Mouse (Mus musculus) retina, embryonic 14.5 days (tissue): Measurements from ENCODE around the gene Ube2e2.
A peak's percentile ranks its signal among the peaks of the same experiment; 100 is the strongest.
"Not testable (repeated sequence)": the region's sequence is repeated elsewhere in the genome, so short reads cannot be mapped to it uniquely, and the experiment has no call there.

Experiments
- DNase-seq: peaks from one replicate; pipeline ENCODE4 v3.0.0-alpha.2; 2015; ENCODE audit warnings: low spot score

The Ube2e2 gene

DNA sequence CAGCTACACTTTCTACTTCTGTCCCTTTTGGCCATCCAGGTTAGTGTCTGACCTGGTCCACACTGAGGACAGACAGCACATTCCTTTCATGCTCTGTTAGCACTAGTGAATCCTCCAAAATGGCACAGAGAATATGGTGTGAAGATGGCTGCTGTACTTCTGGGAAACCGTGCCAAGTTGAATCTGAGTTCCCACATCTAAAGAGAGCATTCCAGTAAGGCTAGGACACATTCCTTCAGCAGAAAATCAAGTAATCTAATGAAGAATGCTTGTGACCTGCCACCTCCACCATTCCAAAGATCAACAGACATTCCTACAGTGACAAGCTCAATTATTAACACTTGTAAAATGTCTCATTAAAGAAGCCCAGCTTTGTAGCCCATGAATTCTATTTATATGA, 265.9 kb downstream of the Ube2e2 start:
- no peak for DNase-seq

DNA sequence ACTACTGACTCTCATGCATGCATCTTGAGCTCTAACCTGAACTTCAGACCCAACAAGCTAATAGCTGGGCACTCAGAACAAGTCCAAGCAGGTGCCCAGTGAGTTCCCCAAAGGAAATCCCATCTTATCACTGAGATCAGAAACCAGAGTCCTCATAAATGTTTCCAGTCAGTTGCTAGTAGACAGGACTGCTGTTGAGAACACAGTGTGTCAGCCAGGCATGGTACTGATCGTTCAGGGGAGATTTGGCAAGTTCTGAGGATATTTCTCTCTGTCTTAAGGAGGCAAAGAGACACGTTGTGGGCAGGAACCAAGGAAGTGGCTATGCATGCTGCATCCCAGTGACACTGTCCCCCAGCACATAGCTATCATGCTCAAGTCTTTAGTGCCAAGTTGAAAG, 275.5 kb downstream of the Ube2e2 start:
- no peak for DNase-seq

DNA sequence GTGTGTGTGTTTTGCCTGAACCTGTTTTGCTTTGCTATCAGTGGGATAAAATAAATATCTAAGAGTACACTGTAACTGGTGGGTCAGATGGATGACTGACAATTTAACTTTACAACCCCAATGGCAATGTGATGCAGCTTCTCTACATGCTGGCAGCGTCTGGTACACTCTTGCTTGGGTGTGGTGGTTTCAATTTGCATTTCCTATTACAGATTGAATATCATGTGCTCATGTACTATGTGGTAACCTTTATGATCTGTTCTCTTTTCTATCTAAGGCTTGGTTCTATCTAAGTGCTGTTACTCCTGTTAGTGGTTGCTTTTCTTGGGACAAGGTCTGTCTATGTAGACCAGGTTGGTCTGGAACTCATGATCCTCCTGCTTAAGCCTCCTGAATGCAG, 292.1 kb downstream of the Ube2e2 start:
- DNase-seq, result no peak

DNA sequence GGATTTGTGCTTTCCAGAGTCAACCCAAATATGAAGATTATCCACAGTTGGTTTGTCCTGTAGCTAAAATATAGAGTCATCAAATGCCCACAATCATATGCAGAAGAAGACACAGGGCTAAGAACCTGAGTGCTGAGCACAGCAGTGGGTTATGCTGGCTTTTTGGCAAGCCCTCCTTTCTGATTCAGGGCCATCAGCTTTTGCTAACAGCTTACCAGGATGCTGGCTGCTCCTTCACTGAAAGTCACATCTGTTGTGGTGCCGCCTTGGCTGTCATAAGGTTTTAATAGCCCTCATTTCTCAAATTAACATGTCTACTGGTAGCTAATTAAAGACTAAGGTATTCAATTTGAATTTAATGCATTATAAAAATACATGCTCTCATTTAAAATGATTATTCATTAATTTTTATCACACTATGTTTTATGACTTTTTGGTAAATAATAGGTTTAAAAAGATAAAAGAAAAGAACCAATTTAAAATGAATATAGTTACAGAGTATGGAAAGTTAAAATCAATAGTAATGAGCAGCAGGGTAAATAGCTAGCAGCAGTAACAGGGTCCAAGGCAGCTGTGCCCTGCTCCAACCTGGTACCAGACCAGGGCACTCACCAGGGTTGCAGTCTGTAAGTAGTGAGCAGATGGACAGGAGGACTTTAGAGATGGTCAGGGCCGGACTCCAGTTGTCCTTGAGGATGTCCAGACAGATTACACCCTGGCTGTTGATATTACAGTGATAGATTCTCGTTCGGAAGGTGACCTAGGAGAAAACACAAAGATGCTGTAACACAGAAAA, 307.6 kb downstream of the Ube2e2 start:
- DNase-seq, result no peak

DNA sequence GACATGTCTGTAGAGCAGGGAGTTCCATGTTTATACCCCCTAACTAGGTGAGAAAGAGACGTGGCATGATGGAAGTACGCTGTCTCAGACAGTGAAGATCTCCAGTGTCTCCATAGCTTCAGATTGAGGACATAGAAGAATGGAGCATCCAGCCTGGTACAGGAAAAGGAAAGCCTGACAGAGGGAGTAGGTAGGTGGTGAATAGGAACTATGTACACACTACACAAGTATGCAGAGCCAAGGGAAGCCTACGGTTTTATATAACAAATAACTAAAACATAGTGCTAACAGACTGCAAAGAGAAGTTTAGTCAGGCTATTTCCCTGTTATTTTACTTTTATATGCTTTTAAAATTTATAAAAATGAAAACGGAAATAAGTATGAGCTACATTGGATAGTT, 312.3 kb downstream of the Ube2e2 start:
- DNase-seq, result no peak

DNA sequence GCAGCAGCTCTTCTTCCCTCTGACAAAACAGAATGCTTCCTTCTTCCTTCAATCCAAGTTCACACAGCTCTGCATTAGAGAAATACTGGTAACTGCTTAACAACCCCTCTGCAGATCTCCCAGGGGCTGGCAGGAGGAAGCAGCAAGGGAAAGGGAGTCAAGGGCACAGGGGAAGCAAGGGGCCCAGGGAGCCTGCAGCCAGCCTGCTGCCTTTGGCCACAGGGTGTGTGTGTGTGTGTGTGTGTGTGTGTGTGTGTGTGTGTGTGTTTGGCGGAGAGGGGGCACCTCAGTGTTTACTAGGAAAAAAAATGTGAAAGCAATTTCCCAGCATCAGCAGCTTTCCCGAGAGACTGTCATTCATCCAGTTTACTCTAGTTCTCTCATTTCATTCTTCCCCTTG, 319.3 kb downstream of the Ube2e2 start:
- no peak for DNase-seq

DNA sequence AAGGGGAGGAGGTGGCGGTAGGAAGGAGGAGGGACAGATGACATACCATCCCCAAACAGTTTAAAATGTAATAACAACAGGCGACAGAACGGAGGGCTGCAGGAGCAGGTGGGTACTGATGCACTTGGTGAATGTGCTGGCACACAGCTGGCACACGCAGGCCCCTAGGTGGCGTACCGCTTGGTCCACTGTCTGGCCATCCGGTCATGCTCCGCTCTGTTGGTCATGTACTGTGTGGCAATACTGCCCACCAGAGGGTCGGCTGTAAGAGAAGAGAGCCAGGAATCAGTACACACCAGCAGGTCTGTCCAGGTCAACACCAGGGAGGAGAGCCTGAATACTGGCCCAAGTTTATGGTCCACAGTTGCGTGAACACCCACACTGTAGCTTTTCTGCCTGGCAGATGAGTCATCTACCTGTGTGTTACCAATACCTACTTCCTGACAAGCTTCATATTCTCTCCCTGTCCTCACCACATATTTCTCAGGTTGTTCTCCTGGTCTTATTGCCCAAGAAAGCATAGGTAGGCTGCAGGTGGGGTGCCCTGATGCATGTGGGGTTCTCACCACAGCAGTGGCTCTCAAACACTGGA, 319.8 kb downstream of the Ube2e2 start:
- peak; percentile 67 for DNase-seq

DNA sequence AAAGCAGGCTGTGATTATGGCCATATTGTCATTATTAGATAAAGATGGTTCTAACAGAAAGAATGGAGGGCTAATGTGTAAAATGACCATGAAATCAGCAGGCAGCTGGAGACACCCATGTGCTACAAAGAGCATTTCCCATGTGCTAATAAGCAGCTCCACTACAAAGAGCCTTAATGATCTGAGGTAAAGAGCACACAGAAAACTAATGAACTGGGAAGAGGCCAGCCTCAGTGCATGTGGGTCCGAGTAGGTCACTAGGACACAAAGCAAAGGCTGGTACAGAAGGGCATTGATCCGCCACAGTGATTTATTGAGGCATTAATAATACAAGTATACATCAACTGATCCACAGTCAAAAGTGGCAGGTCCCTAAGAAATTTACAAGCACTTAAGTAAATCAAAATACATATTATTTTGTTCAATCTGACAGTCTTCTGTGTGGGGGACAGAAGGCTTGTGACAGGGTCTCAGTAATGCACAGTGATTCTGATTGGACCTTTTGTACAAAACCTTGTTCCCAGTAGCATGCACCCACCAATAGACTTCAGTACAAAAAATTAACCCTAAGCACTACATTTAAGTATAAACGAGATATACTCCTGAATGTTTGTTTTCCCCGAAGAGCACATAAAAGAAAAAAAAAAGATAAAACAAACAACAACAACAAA, 320.6 kb downstream of the Ube2e2 start:
- DNase-seq, result peak; percentile 83

DNA sequence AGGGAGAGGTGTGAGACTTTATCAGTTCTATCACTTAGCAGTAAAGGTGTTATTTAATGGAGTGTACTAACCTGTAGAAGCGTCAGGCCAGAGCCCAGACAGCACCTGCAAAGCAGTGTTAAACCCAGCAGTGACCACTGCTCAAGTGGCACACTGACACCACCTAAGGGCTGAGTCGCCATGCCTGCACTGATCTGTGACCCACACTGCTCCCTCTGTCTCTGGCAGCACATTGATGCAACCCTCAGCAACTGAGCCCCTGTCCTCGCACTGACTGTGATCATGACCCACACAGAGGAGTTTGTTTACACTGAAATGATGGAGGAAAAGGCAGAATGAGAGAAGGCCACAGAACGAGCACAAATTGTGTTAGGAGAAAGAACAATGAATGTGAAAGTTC, 321.2 kb downstream of the Ube2e2 start:
- no peak for DNase-seq

DNA sequence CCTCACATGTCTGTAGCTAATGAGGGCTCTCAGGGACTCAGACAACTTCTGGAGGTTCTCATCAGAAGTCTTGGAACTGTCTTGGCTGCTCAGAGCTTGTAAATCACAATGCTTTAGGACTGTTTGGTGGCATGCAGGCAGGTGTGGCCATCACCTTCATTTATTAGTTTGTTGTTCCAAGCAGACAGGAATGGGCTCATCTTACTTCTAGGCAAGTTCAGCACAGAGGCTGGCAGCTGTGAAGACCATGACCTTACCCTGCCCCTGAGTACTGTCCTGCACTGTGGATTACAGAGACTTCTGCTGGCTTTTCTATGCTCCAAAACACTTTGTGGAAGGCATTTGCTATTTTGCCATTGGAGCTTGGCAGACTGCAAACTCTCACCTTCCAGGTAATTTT, 324.5 kb downstream of the Ube2e2 start:
- no peak for DNase-seq

DNA sequence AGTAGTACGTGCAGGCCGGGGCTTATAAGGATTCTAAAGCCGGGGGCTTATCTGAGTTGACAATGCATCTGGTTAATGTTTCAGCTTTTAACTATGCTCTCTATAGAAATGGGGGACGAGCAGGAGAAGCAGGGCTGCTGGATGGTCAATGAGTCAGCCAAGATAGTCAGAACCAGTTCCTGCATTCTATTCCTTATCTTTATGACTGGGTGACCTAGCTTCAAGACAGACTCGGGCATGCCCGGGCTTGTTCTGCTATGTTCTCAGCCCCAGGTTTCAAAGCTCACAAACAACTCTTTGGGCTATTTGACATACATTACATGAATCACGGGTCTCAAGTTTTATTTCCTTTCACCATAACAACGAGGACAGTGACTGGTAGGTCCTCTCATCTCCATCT, 329.1 kb downstream of the Ube2e2 start:
- DNase-seq, result not testable (repeated sequence)

DNA sequence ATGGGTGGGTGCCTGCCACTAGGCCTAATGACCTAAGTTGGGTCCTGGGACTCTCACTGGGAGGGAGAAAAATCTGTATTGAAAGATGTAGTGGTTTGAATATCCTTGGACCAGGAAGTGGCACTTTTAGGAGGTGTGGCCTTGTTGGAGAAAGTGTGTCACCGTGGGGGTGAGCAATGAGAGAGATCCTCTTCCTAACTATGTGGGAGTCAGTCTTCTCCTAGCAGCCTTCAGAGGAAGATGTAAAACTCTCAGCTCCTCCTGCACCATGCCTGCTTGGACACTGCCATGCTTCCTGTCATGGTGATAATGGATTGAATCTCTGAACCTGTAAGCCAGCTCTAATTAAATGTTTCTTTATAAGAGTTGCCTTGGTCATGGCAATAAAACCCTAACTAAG, 338.8 kb downstream of the Ube2e2 start:
- no peak for DNase-seq

DNA sequence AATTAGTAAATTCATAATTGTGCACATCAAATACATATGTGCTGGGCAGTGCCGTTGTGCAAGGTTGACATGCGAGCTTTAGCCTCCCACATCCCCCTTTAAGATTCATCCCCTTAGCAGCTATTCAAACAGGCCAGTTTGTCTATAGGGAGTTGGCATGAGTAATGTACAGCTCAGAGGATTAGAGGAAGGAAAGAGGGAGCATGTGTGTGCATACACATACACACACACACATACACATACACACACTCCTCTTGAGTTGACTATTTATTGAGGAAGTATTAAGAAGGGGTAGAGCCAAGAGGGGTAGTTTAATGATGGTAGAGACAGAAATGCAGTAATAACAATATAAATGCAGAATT, 339.5 kb downstream of the Ube2e2 start:
- no peak for DNase-seq

DNA sequence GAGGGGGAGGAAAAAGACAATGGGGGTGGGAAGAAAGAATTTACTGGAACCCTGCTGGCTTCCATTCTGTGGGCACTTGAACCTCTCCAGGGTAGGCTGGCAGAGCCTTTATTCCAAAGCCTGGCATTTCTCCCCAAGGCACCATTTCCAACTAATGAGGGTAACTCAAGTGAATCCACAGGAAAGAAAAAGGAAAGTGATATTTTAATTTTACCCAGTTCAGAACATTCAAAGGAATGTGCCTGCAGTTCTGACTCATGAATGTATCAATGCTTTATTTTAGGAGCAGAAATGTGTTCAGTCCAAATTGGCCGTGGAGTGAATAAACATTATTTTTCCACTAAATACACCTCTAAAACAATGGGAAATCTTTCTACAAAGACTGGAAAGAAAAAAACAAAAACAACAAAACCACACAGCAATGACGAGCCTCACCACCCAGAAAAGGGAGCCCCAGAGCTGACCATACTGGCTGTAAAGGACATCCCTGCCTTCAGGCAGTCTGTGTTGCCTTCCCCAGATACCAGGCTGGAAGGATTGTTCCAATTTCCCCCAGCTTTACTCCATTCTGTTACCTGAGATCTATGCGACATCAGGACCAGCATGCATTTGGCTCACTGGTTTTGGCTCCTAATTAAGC, 340.0 kb downstream of the Ube2e2 start:
- DNase-seq, result peak; percentile 3

DNA sequence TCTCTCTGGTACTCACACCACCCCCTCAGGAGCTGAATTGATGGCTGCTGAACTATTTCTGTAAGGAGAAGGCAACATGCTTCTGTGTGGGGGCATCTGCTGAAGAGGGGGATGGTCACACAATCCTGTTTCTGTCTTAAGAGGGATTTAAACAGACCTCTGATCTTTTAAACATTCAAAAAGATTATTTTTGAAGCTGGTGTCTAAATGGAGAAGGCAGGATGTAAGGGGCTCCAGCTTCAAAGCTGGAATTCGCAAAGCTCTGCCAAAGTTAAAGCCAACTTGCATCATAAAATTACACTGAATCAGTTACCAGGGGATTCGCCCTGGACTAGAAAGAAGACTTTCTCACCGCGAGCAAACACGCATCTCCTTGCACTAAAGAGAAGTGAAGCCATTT, 346.5 kb downstream of the Ube2e2 start:
- DNase-seq, result no peak

DNA sequence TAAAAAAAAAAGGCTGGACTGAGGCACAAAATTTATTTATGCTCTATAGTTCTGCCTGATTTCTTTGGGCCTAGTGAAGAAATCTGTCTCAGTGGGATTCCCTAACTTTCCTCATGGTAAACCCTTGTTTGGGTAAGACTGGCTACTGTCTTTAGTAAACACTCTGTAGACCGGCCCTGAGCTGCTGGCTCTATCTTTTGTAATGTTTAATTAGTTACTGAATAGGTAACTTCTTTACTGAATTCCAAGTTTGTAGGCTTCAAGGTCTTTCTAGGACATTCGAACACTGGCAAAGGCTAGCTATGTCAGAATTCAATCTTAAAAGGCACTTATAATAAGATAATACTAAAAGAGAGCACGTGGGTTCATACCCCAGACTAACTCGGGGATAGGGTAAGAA, 355.0 kb downstream of the Ube2e2 start:
- DNase-seq, result not testable (repeated sequence)

DNA sequence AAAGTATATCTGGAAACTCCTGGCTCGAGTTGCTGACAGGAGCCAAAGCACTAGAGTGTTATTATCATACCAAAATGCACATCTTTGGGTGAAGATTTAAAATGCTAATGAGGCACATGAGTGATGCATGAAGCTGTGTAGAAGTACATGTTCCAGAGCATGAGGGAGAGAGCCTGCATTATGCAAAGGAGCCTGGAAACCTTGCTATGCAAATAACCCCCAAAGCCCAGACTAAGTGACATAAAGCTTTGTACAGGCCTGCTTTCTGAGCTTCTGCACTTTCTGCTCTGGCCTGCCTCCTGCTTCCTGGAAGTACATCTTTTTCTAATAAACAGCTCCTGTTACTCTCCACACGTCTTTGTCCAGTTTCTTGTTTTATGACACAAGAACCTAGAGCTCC, 363.2 kb downstream of the Ube2e2 start:
- no peak for DNase-seq

DNA sequence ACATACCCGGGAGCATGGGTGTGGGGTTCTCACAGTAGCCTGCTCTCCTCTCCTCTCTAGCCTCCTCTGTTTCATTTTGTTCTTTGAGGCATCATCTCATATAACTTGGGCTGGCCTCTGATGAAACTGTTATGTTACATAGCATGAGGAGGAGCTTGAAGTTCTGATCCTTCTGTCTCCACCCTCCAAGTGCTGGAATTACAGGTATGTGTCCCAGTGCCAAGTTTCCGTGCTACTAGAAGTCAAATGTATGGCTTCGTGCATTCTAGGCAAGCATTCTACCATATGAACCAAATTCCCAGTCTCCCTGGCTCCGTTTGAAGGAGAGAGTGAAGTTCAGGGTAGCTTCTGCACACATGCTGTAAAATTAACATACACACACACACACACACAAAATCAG, 363.6 kb downstream of the Ube2e2 start:
- no peak for DNase-seq
